Mouse (Mus musculus) lung, adult 2 months (tissue): ENCODE measurements at regions not wholly inside any gene's neighbourhood (a gene's known extent, or its start where the extent isn't known, plus 50 kb on each side); places are given as distances from the start of the nearest gene placed in this dataset.

Experiments used
- CTCF ChIP-seq: fragments of 200-500 bp; IDR thresholded peaks from 2 replicates; pipeline ENCODE4 v1.5.1; 2011; ENCODE audit warnings: mild to moderate bottlenecking, low read length, control low read depth; ENCODE audit not compliant: insufficient read depth
- POLR2A ChIP-seq: fragments of 200-500 bp; IDR thresholded peaks from 2 replicates; pipeline ENCODE4 v1.6.1; 2011; ENCODE audit warnings: low read depth, mild to moderate bottlenecking, control low read depth, low read length, borderline replicate concordance; ENCODE audit errors: extremely low read depth

- TF ChIP-seq CTCF, result no peak
- TF ChIP-seq POLR2A, result no peak
These were observed 730.0 kb upstream of the Adgrl2 start for GRCm38 (mm10) chr3:149720306-149720705.
